Mouse (Mus musculus): ENCODE data around the gene Rpp40.

The Rpp40 gene

DNA sequence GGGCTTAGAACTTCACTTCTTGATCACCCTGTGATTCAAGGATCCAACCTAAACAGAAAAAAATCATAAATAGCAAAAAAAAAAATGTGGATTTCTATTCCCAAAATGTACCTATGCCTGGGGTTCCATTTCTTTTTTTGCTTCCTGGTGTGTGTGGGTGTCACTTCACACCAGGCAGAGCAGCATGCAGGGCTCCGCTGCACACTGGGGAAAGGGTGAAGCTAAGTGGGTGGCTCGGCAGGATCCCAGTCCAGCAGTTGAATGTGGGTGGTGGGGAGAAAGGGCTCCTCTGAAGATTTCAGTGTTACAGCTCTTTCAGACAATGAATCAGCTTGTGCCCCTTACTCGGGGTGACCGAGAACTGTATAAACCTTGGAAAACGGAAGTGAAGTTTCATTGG is 30.8 kb downstream of the Rpp40 start:
- no peaks in the 10 kb centered on the region for H3K9me3 ChIP-seq (ENCODE audit: low read length)
- TF ChIP-seq NANOG (IDR thresholded peaks at IDR 0.05; ENCODE audit: borderline replicate concordance, low read length): no peak
- no peak for TF ChIP-seq CTCF (conservative IDR thresholded peaks at IDR 0.05; ENCODE audit: low read length)
- TF ChIP-seq POU5F1 (IDR thresholded peaks at IDR 0.05; ENCODE audit: borderline replicate concordance, low read length): no peak
- peaks cover 25% of the 10 kb centered on the region for H3K4me1 ChIP-seq (replicated peaks; ENCODE audit: low read depth, low read length)
- H3K36me3 ChIP-seq (ENCODE audit: insufficient read depth, low read length): peaks cover 42% of the 10 kb centered on the region
- H3K4me3 ChIP-seq (replicated peaks; ENCODE audit: low read length): no peak overlapping the region
- no peaks in the 10 kb centered on the region for H3K27me3 ChIP-seq (ENCODE audit: insufficient read depth, low read length)

DNA sequence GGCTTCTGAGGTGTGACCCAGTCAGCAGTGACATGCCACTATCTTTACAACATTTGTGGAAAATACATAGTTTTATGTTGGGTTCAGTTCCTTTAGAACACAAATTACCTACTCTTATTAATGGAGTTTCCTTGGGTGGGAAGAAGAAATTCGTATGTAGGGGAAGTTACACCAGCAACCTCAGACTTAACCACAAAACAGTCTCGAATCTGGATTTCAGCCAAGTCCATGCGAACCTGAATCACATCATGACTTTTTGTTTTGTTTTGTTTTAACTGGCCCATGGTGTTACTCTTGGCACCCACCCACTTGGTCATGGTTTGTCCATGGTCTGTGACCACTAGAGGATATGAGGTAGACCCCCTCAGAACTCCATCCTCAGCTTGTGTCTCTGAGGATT is 35.1 kb downstream of the Rpp40 start:
- Histone ChIP-seq H3K27me3 (ENCODE audit: insufficient read depth, low read length) (no peaks in the 10 kb centered on the region), H3K4me3 (replicated peaks; ENCODE audit: low read length) (no peak overlapping the region), H3K9me3 (ENCODE audit: low read length) (no peaks in the 10 kb centered on the region), H3K4me1 (replicated peaks; ENCODE audit: low read depth, low read length) (peaks cover 51% of the 10 kb centered on the region), H3K36me3 (ENCODE audit: insufficient read depth, low read length) (peaks cover 85% of the 10 kb centered on the region)
- TF ChIP-seq NANOG (IDR thresholded peaks at IDR 0.05; ENCODE audit: borderline replicate concordance, low read length): no peak
- no peak for TF ChIP-seq POU5F1 (IDR thresholded peaks at IDR 0.05; ENCODE audit: borderline replicate concordance, low read length)
- no peak for TF ChIP-seq CTCF (conservative IDR thresholded peaks at IDR 0.05; ENCODE audit: low read length)

DNA sequence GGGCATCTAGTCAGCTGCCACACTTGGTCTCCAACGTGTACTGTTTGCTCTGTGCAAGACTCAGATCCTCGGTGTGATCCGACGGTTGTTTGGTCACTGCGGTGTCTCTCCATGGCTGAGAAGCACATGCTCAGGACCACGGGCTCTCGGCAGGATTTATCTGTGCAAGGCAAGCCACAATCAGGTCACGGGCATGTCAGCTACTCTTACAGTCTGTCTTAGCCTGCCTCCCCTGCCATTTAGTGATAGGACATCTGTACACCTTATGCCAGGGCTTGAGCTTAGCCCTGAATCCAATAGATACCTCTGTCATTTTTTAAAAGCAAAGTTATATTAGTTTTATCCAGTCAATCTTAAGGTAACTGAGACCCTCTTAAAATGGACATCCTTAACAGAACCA is 35.5 kb downstream of the Rpp40 start:
- H3K4me1 ChIP-seq (replicated peaks; ENCODE audit: low read depth, low read length): peaks cover 51% of the 10 kb centered on the region
- no peaks in the 10 kb centered on the region for H3K27me3 ChIP-seq (ENCODE audit: insufficient read depth, low read length)
- TF ChIP-seq POU5F1 (IDR thresholded peaks at IDR 0.05; ENCODE audit: borderline replicate concordance, low read length): no peak
- TF ChIP-seq NANOG (IDR thresholded peaks at IDR 0.05; ENCODE audit: borderline replicate concordance, low read length): no peak
- no peak for TF ChIP-seq CTCF (conservative IDR thresholded peaks at IDR 0.05; ENCODE audit: low read length)
- no peaks in the 10 kb centered on the region for H3K9me3 ChIP-seq (ENCODE audit: low read length)
- H3K4me3 ChIP-seq (replicated peaks; ENCODE audit: low read length): no peak overlapping the region
- H3K36me3 ChIP-seq (ENCODE audit: insufficient read depth, low read length): peaks cover 90% of the 10 kb centered on the region

DNA sequence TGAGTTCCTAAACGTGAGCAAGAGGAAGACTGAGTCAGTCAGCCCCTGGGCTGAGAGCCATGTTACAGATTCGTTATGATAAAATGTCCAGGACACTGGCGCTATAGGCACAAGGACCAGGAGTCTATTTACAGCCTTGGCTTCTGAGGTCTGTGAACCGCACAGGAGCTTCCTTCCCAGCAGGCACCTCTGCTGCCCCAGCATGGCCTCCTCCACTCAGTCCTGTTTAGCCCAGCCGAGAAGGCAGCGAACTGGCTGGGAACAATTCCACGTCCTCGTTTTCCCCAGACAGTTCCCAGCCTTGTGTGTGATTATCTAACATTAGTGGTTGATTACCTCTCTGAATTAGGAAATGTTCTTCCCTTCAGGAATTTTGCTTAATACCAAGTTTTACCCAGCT is 45.2 kb downstream of the Rpp40 start:
- Histone ChIP-seq H3K36me3 (ENCODE audit: insufficient read depth, low read length) (peaks cover 99% of the 10 kb centered on the region), H3K27me3 (ENCODE audit: insufficient read depth, low read length) (no peaks in the 10 kb centered on the region), H3K4me3 (replicated peaks; ENCODE audit: low read length) (no peak overlapping the region), H3K9me3 (ENCODE audit: low read length) (no peaks in the 10 kb centered on the region), H3K4me1 (replicated peaks; ENCODE audit: low read depth, low read length) (peaks cover 50% of the 10 kb centered on the region)
- no peak for TF ChIP-seq NANOG (IDR thresholded peaks at IDR 0.05; ENCODE audit: borderline replicate concordance, low read length)
- no peak for TF ChIP-seq POU5F1 (IDR thresholded peaks at IDR 0.05; ENCODE audit: borderline replicate concordance, low read length)
- no peak for TF ChIP-seq CTCF (conservative IDR thresholded peaks at IDR 0.05; ENCODE audit: low read length)

DNA sequence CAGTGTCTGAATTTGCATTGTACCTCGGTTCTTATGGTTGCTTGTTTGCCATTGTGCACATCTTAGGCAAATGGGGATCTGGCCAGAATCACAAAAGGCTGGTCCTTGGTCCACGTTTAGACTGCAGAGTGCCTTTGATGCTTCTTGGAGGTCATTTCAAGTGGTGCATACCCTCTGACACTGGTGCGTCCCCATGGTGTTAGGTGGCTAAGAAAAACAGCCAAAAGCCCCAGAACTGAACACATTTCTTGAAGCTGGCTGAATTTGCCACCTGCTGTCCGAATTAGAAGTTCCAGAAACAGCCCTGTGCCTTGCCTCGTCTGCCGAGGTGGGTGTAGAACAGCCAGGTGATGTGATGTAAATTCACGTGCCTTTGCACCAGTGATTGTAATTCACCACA is 48.7 kb downstream of the Rpp40 start:
- TF ChIP-seq POU5F1 (IDR thresholded peaks at IDR 0.05; ENCODE audit: borderline replicate concordance, low read length) (no peak), NANOG (IDR thresholded peaks at IDR 0.05; ENCODE audit: borderline replicate concordance, low read length) (no peak), CTCF (conservative IDR thresholded peaks at IDR 0.05; ENCODE audit: low read length) (no peak)
- peak overlapping the region; percentile 13; the same call in 1 of the 2 replicates for H3K4me3 ChIP-seq (replicated peaks; ENCODE audit: low read length)
- H3K9me3 ChIP-seq (ENCODE audit: low read length): no peaks in the 10 kb centered on the region
- peaks cover 76% of the 10 kb centered on the region for H3K4me1 ChIP-seq (replicated peaks; ENCODE audit: low read depth, low read length)
- peaks cover 81% of the 10 kb centered on the region for H3K36me3 ChIP-seq (ENCODE audit: insufficient read depth, low read length)
- H3K27me3 ChIP-seq (ENCODE audit: insufficient read depth, low read length): no peaks in the 10 kb centered on the region

DNA sequence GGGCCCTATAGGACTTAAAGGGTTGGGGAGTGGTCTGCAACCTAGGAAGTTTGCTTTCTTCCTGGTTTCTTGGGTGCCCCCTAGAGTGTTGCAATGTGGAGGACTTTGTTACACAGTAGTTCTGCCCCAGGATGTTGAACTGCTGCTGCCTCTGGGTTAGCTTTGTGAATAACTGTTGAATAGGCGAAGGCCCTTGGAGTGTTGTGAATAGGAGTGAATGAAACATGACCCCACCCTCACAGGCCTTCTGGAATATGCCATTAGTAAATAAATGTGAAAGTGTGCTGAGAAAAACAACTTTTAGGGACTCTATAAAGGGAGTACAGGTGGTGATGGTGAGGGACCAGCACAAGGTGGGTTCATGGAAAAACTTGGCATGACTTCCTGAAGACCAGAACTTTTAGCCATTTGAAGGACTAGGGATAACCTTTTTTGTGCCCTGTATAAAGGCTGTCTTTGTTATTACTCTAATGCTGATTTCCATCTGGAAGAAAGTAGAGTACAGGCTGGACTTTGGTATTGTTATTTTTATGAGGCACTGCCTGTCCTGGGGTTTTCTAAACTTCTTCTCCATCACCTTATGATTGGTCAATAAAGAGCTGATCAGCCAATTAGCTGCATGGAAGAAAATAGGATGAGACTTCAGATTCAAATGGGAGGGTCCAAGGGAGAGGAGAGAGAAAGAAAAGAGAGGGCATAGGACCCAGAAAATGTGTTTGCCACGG is 53.1 kb downstream of the Rpp40 start:
- peaks cover 92% of the 10 kb centered on the region for H3K4me1 ChIP-seq (replicated peaks; ENCODE audit: low read depth, low read length)
- H3K27me3 ChIP-seq (ENCODE audit: insufficient read depth, low read length): no peaks in the 10 kb centered on the region
- peak overlapping the region; percentile 79 for H3K4me3 ChIP-seq (replicated peaks; ENCODE audit: low read length)
- H3K9me3 ChIP-seq (ENCODE audit: low read length): no peaks in the 10 kb centered on the region
- peaks cover 42% of the 10 kb centered on the region for H3K36me3 ChIP-seq (ENCODE audit: insufficient read depth, low read length)
- TF ChIP-seq CTCF (conservative IDR thresholded peaks at IDR 0.05; ENCODE audit: low read length) (no peak), NANOG (IDR thresholded peaks at IDR 0.05; ENCODE audit: borderline replicate concordance, low read length) (peak; percentile 100), POU5F1 (IDR thresholded peaks at IDR 0.05; ENCODE audit: borderline replicate concordance, low read length) (peak; percentile 89)

DNA sequence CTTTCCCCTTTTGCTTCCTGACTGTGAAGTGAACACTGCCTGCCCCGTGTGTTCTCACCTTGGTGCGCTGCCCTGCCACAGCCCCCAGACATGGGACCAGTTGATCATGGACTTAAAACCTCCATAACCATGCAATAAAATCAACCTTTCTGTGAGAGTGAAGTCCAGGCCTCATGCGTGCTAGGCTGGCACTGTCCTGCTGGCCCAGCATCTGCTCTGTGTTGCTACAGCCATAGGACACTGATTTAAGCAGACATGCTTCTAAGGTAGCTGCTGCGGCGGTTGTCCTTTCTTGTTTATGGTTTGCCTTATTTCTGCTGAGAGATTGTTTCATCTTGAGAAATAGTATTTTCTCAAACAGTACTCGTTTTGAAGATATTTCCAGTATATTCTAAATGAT is 54.6 kb downstream of the Rpp40 start:
- H3K36me3 ChIP-seq (ENCODE audit: insufficient read depth, low read length): peaks cover 37% of the 10 kb centered on the region
- H3K4me3 ChIP-seq (replicated peaks; ENCODE audit: low read length): peak overlapping the region; percentile 79
- H3K9me3 ChIP-seq (ENCODE audit: low read length): no peaks in the 10 kb centered on the region
- TF ChIP-seq CTCF (conservative IDR thresholded peaks at IDR 0.05; ENCODE audit: low read length) (no peak), NANOG (IDR thresholded peaks at IDR 0.05; ENCODE audit: borderline replicate concordance, low read length) (no peak), POU5F1 (IDR thresholded peaks at IDR 0.05; ENCODE audit: borderline replicate concordance, low read length) (no peak)
- no peaks in the 10 kb centered on the region for H3K27me3 ChIP-seq (ENCODE audit: insufficient read depth, low read length)
- H3K4me1 ChIP-seq (replicated peaks; ENCODE audit: low read depth, low read length): peaks cover 92% of the 10 kb centered on the region

DNA sequence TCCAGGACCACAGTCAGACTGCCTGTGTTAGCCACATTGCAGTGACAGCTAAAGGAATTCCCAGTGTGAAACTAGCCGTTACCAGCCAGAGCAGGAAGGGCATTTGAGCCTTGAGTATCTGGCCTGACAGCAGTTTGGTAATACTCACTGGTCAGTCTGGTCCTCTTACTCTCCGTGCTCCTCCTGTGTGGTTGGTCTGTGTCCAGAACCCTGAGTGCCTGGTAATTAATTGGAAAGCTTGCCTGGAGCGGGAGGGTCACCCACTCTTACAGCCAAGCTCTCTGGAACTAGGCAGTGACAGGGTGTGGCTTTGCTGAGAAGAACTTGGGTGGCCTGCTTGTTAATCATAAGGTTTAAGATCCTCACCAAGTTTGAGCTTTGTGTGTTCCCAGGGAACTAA is 57.5 kb downstream of the Rpp40 start:
- Histone ChIP-seq H3K9me3 (ENCODE audit: low read length) (no peaks in the 10 kb centered on the region), H3K4me3 (replicated peaks; ENCODE audit: low read length) (no peak overlapping the region), H3K4me1 (replicated peaks; ENCODE audit: low read depth, low read length) (peaks cover 92% of the 10 kb centered on the region), H3K27me3 (ENCODE audit: insufficient read depth, low read length) (no peaks in the 10 kb centered on the region), H3K36me3 (ENCODE audit: insufficient read depth, low read length) (peaks cover 42% of the 10 kb centered on the region)
- no peak for TF ChIP-seq CTCF (conservative IDR thresholded peaks at IDR 0.05; ENCODE audit: low read length)

DNA sequence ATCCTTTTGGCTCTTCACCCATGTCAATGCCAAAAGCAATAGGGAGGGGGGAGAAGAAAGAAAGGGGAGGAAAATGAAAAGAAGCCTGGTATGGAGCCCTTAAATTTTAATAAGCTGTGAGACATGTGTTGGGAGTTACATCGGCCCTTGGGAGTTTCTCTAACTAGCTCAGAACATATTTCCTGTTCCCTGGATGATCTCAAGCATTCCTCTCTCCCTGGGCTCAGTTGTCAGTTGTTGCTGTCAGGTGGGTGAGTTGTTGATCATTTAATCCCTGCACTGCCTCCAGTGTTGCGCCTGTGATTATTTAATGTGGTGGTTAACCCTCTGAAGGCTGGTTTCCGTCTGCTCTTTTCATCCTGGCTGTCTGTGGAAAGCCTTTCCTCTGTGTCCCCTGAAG is 60.9 kb downstream of the Rpp40 start:
- TF ChIP-seq NANOG (IDR thresholded peaks at IDR 0.05; ENCODE audit: borderline replicate concordance, low read length): no peak
- no peak for TF ChIP-seq CTCF (conservative IDR thresholded peaks at IDR 0.05; ENCODE audit: low read length)
- no peak for TF ChIP-seq POU5F1 (IDR thresholded peaks at IDR 0.05; ENCODE audit: borderline replicate concordance, low read length)
- Histone ChIP-seq H3K27me3 (ENCODE audit: insufficient read depth, low read length) (no peaks in the 10 kb centered on the region), H3K36me3 (ENCODE audit: insufficient read depth, low read length) (peaks cover 69% of the 10 kb centered on the region), H3K4me3 (replicated peaks; ENCODE audit: low read length) (no peak overlapping the region), H3K9me3 (ENCODE audit: low read length) (no peaks in the 10 kb centered on the region), H3K4me1 (replicated peaks; ENCODE audit: low read depth, low read length) (peaks cover 95% of the 10 kb centered on the region)
